Mouse (Mus musculus) mature B cell (primary cell): ENCODE data around the gene Zfand2a.

Source experiments
- in situ Hi-C: fragments of 300-500 bp; cut with MboI; formaldehyde crosslinking; loops from 2 replicates; pipeline ENCODE4 v1.14.3; 2019

Zfand2a gene

GRCm38 (mm10) chr5:139466373-139466772, 18.0 kb downstream of the Zfand2a start:
- in situ Hi-C loops, result no loop called here

- in situ Hi-C loops, result no loop called here
These were observed 19.5 kb downstream of the Zfand2a start for GRCm38 (mm10) chr5:139464874-139465273.

- in situ Hi-C loops, result no loop called here
These were observed 23.8 kb downstream of the Zfand2a start, which contains the start of gene 3110082I17Rik for GRCm38 (mm10) chr5:139460384-139461067. 3110082I17Rik (minus strand) TSS chr5:139460527.

GRCm38 (mm10) chr5:139459938-139460337, 24.4 kb downstream of the Zfand2a start:
- in situ Hi-C loops, result no loop called here

GRCm38 (mm10) chr5:139457241-139457640, 27.1 kb downstream of the Zfand2a start:
- in situ Hi-C loops, result no loop called here

- in situ Hi-C loops, result no loop called here
These were observed 29.2 kb downstream of the Zfand2a start for GRCm38 (mm10) chr5:139455166-139455565.

GRCm38 (mm10) chr5:139453031-139453430, 31.3 kb downstream of the Zfand2a start:
- in situ Hi-C loops, result no loop called here

- in situ Hi-C loops, result no loop called here
These were observed 34.4 kb downstream of the Zfand2a start for GRCm38 (mm10) chr5:139449926-139450325.

GRCm38 (mm10) chr5:139449161-139449791, 35.1 kb downstream of the Zfand2a start:
- in situ Hi-C loops, result no loop called here

- in situ Hi-C loops, result no loop called here
These were observed 36.3 kb downstream of the Zfand2a start for GRCm38 (mm10) chr5:139448025-139448424.

GRCm38 (mm10) chr5:139445258-139445657, 39.1 kb downstream of the Zfand2a start:
- in situ Hi-C loops, result no loop called here

GRCm38 (mm10) chr5:139442962-139443361, 41.4 kb downstream of the Zfand2a start:
- in situ Hi-C loops, result no loop called here

- in situ Hi-C loops, result no loop called here
These were observed 41.9 kb downstream of the Zfand2a start for GRCm38 (mm10) chr5:139442428-139442827.

- in situ Hi-C loops, result no loop called here
These were observed 42.7 kb downstream of the Zfand2a start for GRCm38 (mm10) chr5:139441726-139442018.

- in situ Hi-C loops, result no loop called here
These were observed 43.2 kb downstream of the Zfand2a start for GRCm38 (mm10) chr5:139440926-139441725.

GRCm38 (mm10) chr5:139440451-139440850, 43.9 kb downstream of the Zfand2a start:
- in situ Hi-C loops, result no loop called here

- in situ Hi-C loops, result no loop called here
These were observed 45.9 kb downstream of the Zfand2a start for GRCm38 (mm10) chr5:139438440-139438839.

- in situ Hi-C loops, result no loop called here
These were observed 46.6 kb downstream of the Zfand2a start for GRCm38 (mm10) chr5:139437769-139438168.

- in situ Hi-C loops, result no loop called here
These were observed 49.4 kb downstream of the Zfand2a start for GRCm38 (mm10) chr5:139434940-139435339.

- in situ Hi-C loops, result no loop called here
These were observed 50.3 kb downstream of the Zfand2a start for GRCm38 (mm10) chr5:139433842-139434568.

GRCm38 (mm10) chr5:139432747-139433508, 51.4 kb downstream of the Zfand2a start:
- in situ Hi-C loops, result no loop called here
